Mouse (Mus musculus): ENCODE measurements around the gene Fpr-rs4. TPM values are rescaled to one million over a fixed set of nuclear protein-coding genes. Genes with fewer than 3 reads are reported as not detected.
"Not testable (repeated sequence)": the region's sequence is repeated elsewhere in the genome, so short reads cannot be mapped to it uniquely, and the experiment has no call there.

Gene Fpr-rs4
- polyA plus RNA-seq (2014; fragmentation: Nextera tagmentation; extraction: Ambion mirVana): not detected in 2 replicates

DNA sequence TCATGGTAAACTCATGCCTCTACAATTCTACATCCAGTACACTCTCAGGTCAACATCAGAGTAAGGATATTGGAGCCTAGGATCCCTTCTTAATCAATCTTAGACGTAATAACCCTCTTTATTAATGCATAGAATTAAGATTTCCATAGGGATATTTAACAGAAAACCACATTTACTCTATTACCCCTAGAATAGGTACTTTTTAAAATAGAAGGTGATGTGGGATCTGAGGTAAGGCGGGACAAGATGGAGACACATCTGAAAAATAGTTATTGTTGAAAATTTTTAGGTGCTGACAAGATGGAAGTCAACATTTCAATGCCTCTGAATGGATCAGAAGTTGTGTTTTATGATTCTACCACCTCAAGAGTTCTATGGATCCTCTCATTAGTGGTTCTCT lies at the start of gene Fpr-rs4:
Gene Fpr-rs4 (plus strand): TSS at position 301 of the 400 bp plus-strand sequence.
- no peaks in the 10 kb centered on the region for H3K4me1 ChIP-seq (ENCODE audit: control insufficient read depth, insufficient read depth, low read length)
- H3K4me3 ChIP-seq (ENCODE audit: low read depth, low read length): no peak within 1 kb of the TSS
- H3K27ac ChIP-seq (ENCODE audit: low read depth, low read length): no peak within 1 kb of the TSS
- H3K4me2 ChIP-seq (ENCODE audit: low read length): no peak within 1 kb of the TSS
- ATAC-seq (no peak), DNase-seq (ENCODE audit: low spot score) (no peak)
- H3K36me3 ChIP-seq (ENCODE audit: control insufficient read depth, insufficient read depth, low read length): no peaks in the 10 kb centered on the region
- H3K9ac ChIP-seq (ENCODE audit: low read length): no peak within 1 kb of the TSS
- no peaks in the 10 kb centered on the region for H3K27me3 ChIP-seq (replicated peaks; ENCODE audit: control insufficient read depth, insufficient read depth, low read length)
- 68% methylated on average over 2 of the region's 2 CpGs for WGBS
- no peaks in the 10 kb centered on the region for H3K9me3 ChIP-seq (replicated peaks; ENCODE audit: control insufficient read depth, low read length)

DNA sequence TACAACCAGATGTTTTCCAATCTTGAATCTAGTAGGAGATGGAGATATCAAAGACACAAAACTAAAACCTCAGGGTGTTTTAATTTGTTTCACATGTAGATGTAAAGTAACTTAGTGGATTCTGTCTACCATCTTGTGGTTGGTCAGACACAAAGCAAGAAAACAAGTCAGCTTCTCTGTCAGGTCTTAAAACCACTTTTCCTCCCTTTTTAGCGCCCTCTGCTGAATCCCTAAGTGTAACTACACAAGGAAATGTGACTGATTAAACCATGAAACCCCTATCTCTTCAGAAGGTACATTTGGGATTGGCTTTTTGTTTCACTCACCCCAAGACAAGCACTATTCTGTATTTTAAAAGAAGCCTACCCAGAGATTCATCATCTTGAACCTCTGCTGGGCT lies 48.1 kb upstream of the Fpr-rs4 start:
- DNase-seq (ENCODE audit: low spot score): no peak
- WGBS: 11% methylated on average over 1 of the region's 1 CpGs
- no peak overlapping the region for H3K9ac ChIP-seq (ENCODE audit: low read length)

DNA sequence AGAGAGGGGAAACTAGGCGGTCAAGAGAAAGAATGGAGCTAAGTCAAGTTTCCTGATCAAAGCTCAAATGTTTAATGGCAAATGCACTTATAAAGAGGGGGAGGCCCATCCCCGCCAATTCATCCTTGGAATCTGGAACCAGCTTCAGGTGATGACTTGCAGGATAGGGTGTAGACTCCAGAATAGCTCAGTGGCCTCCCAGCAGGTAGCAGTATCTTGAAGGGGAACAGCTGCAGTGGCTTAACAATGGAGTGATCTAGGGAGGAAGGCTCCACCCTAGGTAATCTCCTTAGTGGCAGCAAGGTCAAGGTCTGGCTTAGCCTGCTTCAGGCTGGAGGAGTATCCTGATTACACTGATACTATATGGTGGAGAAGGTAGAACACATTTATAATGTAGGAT lies 40.3 kb upstream of the Fpr-rs4 start:
- not testable (repeated sequence) for H3K9me3 ChIP-seq (replicated peaks; ENCODE audit: control insufficient read depth, low read length); ATAC-seq; DNase-seq (ENCODE audit: low spot score); H3K27me3 ChIP-seq (replicated peaks; ENCODE audit: control insufficient read depth, insufficient read depth, low read length); H3K36me3 ChIP-seq (ENCODE audit: control insufficient read depth, insufficient read depth, low read length); H3K27ac ChIP-seq (ENCODE audit: low read depth, low read length); H3K4me1 ChIP-seq (ENCODE audit: control insufficient read depth, insufficient read depth, low read length); H3K4me3 ChIP-seq (ENCODE audit: low read depth, low read length); H3K9ac ChIP-seq (ENCODE audit: low read length); H3K4me2 ChIP-seq (ENCODE audit: low read length)
- 79% methylated on average over 1 of the region's 2 CpGs for WGBS

More for the DNA sequence above, 48.1 kb upstream of the Fpr-rs4 start:
- no peak for ATAC-seq
- Histone ChIP-seq H3K4me2 (ENCODE audit: low read length) (no peak overlapping the region), H3K9me3 (replicated peaks; ENCODE audit: control insufficient read depth, low read length) (no peaks in the 10 kb centered on the region; the same call in 1 of the 2 replicates), H3K27me3 (replicated peaks; ENCODE audit: control insufficient read depth, insufficient read depth, low read length) (no peaks in the 10 kb centered on the region), H3K27ac (ENCODE audit: low read depth, low read length) (no peak overlapping the region), H3K36me3 (ENCODE audit: control insufficient read depth, insufficient read depth, low read length) (no peaks in the 10 kb centered on the region), H3K4me1 (ENCODE audit: control insufficient read depth, insufficient read depth, low read length) (no peaks in the 10 kb centered on the region), H3K4me3 (ENCODE audit: low read depth, low read length) (no peak overlapping the region)

DNA sequence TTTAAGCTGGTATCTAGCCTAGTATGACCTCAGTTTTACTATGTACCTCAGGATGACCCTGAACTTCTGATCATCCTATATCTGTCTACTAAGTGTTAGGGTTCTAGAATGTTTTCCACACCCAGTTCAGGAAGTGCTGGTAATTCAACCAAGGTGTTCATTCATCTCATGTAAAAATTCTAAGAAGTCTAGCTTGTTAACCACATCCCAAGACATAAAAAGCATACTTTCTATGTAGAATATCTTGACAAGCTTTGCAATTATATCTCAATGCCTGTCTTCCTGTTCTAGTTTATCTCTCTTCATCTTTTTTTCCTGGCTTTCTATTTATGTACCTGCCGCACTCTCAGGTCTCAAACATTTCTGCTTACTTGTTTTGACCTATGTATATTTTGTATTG lies 16.8 kb upstream of the Fpr-rs4 start:
- ATAC-seq: no peak
- no peaks in the 10 kb centered on the region for H3K9me3 ChIP-seq (replicated peaks; ENCODE audit: control insufficient read depth, low read length)
- no peak overlapping the region for H3K4me2 ChIP-seq (ENCODE audit: low read length)
- no peak overlapping the region for H3K4me3 ChIP-seq (ENCODE audit: low read depth, low read length)
- H3K27me3 ChIP-seq (replicated peaks; ENCODE audit: control insufficient read depth, insufficient read depth, low read length): no peaks in the 10 kb centered on the region
- no peak overlapping the region for H3K9ac ChIP-seq (ENCODE audit: low read length)
- no peaks in the 10 kb centered on the region for H3K36me3 ChIP-seq (ENCODE audit: control insufficient read depth, insufficient read depth, low read length)
- H3K27ac ChIP-seq (ENCODE audit: low read depth, low read length): no peak overlapping the region
- H3K4me1 ChIP-seq (ENCODE audit: control insufficient read depth, insufficient read depth, low read length): no peaks in the 10 kb centered on the region
- 85% methylated on average over 1 of the region's 1 CpGs for WGBS
- no peak for DNase-seq (ENCODE audit: low spot score)

DNA sequence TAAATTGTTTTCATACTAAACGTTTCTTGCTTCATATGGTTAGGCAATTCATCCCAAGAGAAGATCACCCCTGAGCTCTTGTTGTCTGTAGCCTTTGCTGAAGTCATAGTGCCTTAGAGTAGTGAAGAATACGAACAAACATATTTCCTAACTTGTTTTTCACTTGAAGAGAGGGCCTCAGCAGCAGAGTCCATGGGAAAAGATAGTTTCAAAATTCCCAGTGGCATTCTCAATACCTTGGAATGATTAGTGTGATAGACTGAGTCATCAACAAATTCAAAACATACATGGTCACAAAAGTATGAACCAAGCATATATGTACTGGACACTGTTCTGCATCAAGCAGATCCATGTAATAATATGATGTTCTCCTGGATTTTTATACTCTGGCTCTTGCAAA lies 27.6 kb downstream of the Fpr-rs4 start, which contains the start of gene Vmn2r124:
Gene Vmn2r124 (plus strand): TSS at position 301 of the 400 bp plus-strand sequence.
- ATAC-seq: no peak
- H3K36me3 ChIP-seq (ENCODE audit: control insufficient read depth, insufficient read depth, low read length): no peaks in the 10 kb centered on the region
- no peak within 1 kb of the TSS for H3K4me3 ChIP-seq (ENCODE audit: low read depth, low read length)
- DNase-seq (ENCODE audit: low spot score): no peak
- no peaks in the 10 kb centered on the region for H3K27me3 ChIP-seq (replicated peaks; ENCODE audit: control insufficient read depth, insufficient read depth, low read length)
- H3K27ac ChIP-seq (ENCODE audit: low read depth, low read length): no peak within 1 kb of the TSS
- H3K9me3 ChIP-seq (replicated peaks; ENCODE audit: control insufficient read depth, low read length): no peaks in the 10 kb centered on the region
- no peaks in the 10 kb centered on the region for H3K4me1 ChIP-seq (ENCODE audit: control insufficient read depth, insufficient read depth, low read length)
- H3K4me2 ChIP-seq (ENCODE audit: low read length): no peak within 1 kb of the TSS
- H3K9ac ChIP-seq (ENCODE audit: low read length): no peak within 1 kb of the TSS
- WGBS: 44% methylated on average over 2 of the region's 2 CpGs

Other genes starting within 250 kb of the Fpr-rs4 start
- 5.6 and 10.9 TPM in 2 replicates for gene Spaca6, start 194.6 kb upstream of the Fpr-rs4 start, polyA plus RNA-seq (2014; fragmentation: Nextera tagmentation; extraction: Ambion mirVana)
- gene Has1, start 166.5 kb upstream of the Fpr-rs4 start, polyA plus RNA-seq (2014; fragmentation: Nextera tagmentation; extraction: Ambion mirVana): 0.39 and 0.53 TPM in 2 replicates
- not detected in 2 replicates for gene Fpr1, start 137.8 kb upstream of the Fpr-rs4 start, polyA plus RNA-seq (2014; fragmentation: Nextera tagmentation; extraction: Ambion mirVana)
- gene Fpr2, start 133.9 kb upstream of the Fpr-rs4 start, polyA plus RNA-seq (2014; fragmentation: Nextera tagmentation; extraction: Ambion mirVana): not detected in 2 replicates
- gene Fpr3, start 133.9 kb upstream of the Fpr-rs4 start, polyA plus RNA-seq (2014; fragmentation: Nextera tagmentation; extraction: Ambion mirVana): not detected in 2 replicates
- gene Vmn2r124, start 27.7 kb downstream of the Fpr-rs4 start, polyA plus RNA-seq (2014; fragmentation: Nextera tagmentation; extraction: Ambion mirVana): not detected in 2 replicates
- gene Vmn2r91, start 63.3 kb downstream of the Fpr-rs4 start, polyA plus RNA-seq (2014; fragmentation: Nextera tagmentation; extraction: Ambion mirVana): not detected in 2 replicates
- gene Vmn2r92, start 130.2 kb downstream of the Fpr-rs4 start, polyA plus RNA-seq (2014; fragmentation: Nextera tagmentation; extraction: Ambion mirVana): not detected in 2 replicates